ENCODE assay signal across 11 mouse cellular contexts in genomic region chr1:64060116-64060515, GRCm38 (mm10).
DNase-seq lines count a peak whose midpoint lies in the region; ATAC-seq and TF ChIP-seq lines count a peak whose summit lies in the region.
"Had no signal": no experiment of that assay in that cellular context is flagged by ENCODE, and none has a peak within 500 bp of the region (broad histone marks: within the 10 kb centered on the region; RNA-seq: fewer than 3 reads in every experiment).

No protein-coding gene starts in this region.

- no peak for DNase-seq in left cerebral cortex, adult 2 months (ENCODE audit: extremely low spot score in 1 of 2, low spot score in 2 of 2)
- no peak for DNase-seq in left cerebral cortex, adult 9 months (ENCODE audit: low spot score in 2 of 2)
- DNase-seq in kidney, adult 8-10 months, result peak; percentile 47 to 49
- no peak for DNase-seq in cerebellum, adult 8-10 months
- no peak for DNase-seq in testis, postnatal 10 days (ENCODE audit: low spot score)
- DNase-seq: layer of hippocampus, adult 9-11 months; lung, embryonic 14.5 days had no signal

- intact Hi-C loops in left cerebral cortex, adult 2 months (cut with DNase I), result no loop called here

- no peaks in the 10 kb centered on the region for H3K9me3 ChIP-seq in forebrain, embryonic 13.5 days (replicated peaks)
- H3K9me3 ChIP-seq in neural tube, embryonic 15.5 days (replicated peaks), result no peaks in the 10 kb centered on the region
- H3K9me3 ChIP-seq: G1E had no signal

- TF ChIP-seq CTCF in left cerebral cortex, adult 2 months (IDR thresholded peaks at IDR 0.05), result no peak

- WGBS in forebrain, embryonic 13.5 days, result 78% methylated on average over 7 of the region's 7 CpGs
- 37% methylated on average over 7 of the region's 7 CpGs for WGBS in neural tube, embryonic 15.5 days

- no peak for ATAC-seq in forebrain, embryonic 13.5 days
- ATAC-seq in neural tube, embryonic 15.5 days (ENCODE audit: low FRiP score), result 0 out of 2 replicates have a peak, but pooled peaks have one; percentile 3
- no peak for ATAC-seq in CD4-positive, CD25-positive, alpha-beta regulatory T cell, adult 4 months

- H3K4me2 ChIP-seq in forebrain, embryonic 13.5 days, result no peak overlapping the region
- peak overlapping the region; percentile 32 for H3K4me2 ChIP-seq in neural tube, embryonic 15.5 days
- H3K4me2 ChIP-seq: lung, embryonic 14.5 days had no signal

- H3K27ac ChIP-seq in left cerebral cortex, adult 2 months, result peak overlapping the region; percentile 74
- peak overlapping the region; percentile 88 for H3K27ac ChIP-seq in forebrain, embryonic 13.5 days
- H3K27ac ChIP-seq in neural tube, embryonic 15.5 days (replicated peaks), result peak overlapping the region; percentile 79

- H3K4me1 ChIP-seq in forebrain, embryonic 13.5 days, result peaks cover 70% of the 10 kb centered on the region
- peaks cover 62% of the 10 kb centered on the region for H3K4me1 ChIP-seq in neural tube, embryonic 15.5 days

- H3K27me3 ChIP-seq in forebrain, embryonic 13.5 days, result no peaks in the 10 kb centered on the region
- no peaks in the 10 kb centered on the region for H3K27me3 ChIP-seq in neural tube, embryonic 15.5 days (replicated peaks)

- no peak overlapping the region for H3K4me3 ChIP-seq in left cerebral cortex, adult 2 months
- H3K4me3 ChIP-seq in forebrain, embryonic 13.5 days, result no peak overlapping the region
- H3K4me3 ChIP-seq in neural tube, embryonic 15.5 days (replicated peaks), result no peak overlapping the region

- H3K9ac ChIP-seq in forebrain, embryonic 13.5 days, result 0 out of 2 replicates have a peak overlapping the region, but pooled peaks have one; percentile 41
- no peak overlapping the region for H3K9ac ChIP-seq in neural tube, embryonic 15.5 days (replicated peaks)
- H3K9ac ChIP-seq: lung, embryonic 14.5 days had no signal

- no peaks in the 10 kb centered on the region; the same call in 1 of the 2 replicates for H3K36me3 ChIP-seq in forebrain, embryonic 13.5 days (ENCODE audit: poor library complexity, severe bottlenecking)
- no peaks in the 10 kb centered on the region for H3K36me3 ChIP-seq in neural tube, embryonic 15.5 days
- H3K36me3 ChIP-seq: G1E had no signal

Comparison
In these comparisons a context has a peak if more than half of its experiments do, and no peak if none do; other contexts are left out.
1. DNase-seq: peak in kidney, adult 8-10 months (2 of 2); none in left cerebral cortex, adult 2 months (0 of 2), left cerebral cortex, adult 9 months (0 of 2), cerebellum, adult 8-10 months (single experiment) and testis, postnatal 10 days (single experiment).
2. Peak in every context shown above with its lines, with median percentiles within 50 percentile points of each other: H3K27ac ChIP-seq.